Mouse (Mus musculus): Measurements from ENCODE around the gene Hist1h4i. TPM values are rescaled to one million over a fixed set of nuclear protein-coding genes. Genes with fewer than 3 reads are reported as not detected.

Gene Hist1h4i
- polyA plus RNA-seq, 1 experiment from 2014 or later = 20.1 TPM

DNA sequence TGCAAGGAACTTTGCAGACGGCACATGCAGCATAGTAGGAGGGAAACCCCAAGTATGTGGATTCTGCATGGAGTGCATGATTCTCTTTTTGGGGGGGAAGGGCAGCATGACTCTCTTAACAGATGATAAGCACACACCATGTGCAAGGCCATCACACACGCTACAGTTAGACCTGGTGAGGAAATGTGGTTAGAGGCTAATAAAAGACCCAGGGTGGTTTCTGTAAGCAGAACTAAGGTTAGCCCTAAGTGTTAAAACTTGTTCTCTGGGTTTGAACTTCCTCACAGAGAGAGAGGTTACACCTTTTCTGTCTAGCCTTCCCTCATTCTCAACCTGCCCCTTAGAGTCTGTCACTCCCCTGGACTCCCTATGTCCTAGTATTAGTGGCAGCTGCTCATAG, 39.8 kb downstream of the Hist1h4i start:
- no peaks in the 10 kb centered on the region for H3K36me3 ChIP-seq
- H3K4me2 ChIP-seq (replicated peaks) = no peak overlapping the region
- peaks cover 100% of the 10 kb centered on the region for H3K27me3 ChIP-seq
- no peak for ATAC-seq
- WGBS = 65% methylated on average over 2 of the region's 2 CpGs
- peaks cover 10% of the 10 kb centered on the region for H3K4me1 ChIP-seq (replicated peaks)
- no peak overlapping the region for H3K4me3 ChIP-seq (replicated peaks)
- no peak overlapping the region for H3K27ac ChIP-seq
- no peaks in the 10 kb centered on the region for H3K9me3 ChIP-seq
- no peak overlapping the region for H3K9ac ChIP-seq (replicated peaks)

- WGBS = 34% methylated on average over 4 of the region's 4 CpGs
- Histone ChIP-seq H3K36me3 (no peaks in the 10 kb centered on the region), H3K4me3 (replicated peaks) (no peak overlapping the region), H3K27me3 (peaks cover 98% of the 10 kb centered on the region), H3K27ac (no peak overlapping the region), H3K4me2 (replicated peaks) (no peak overlapping the region), H3K9ac (replicated peaks) (no peak overlapping the region), H3K9me3 (no peaks in the 10 kb centered on the region), H3K4me1 (replicated peaks) (peaks cover 8% of the 10 kb centered on the region; the same call in 1 of the 2 replicates)
- no peak for ATAC-seq
These were observed 42.0 kb downstream of the Hist1h4i start for GRCm38 (mm10) chr13:21999147-21999546.

GRCm38 (mm10) chr13:21998412-21998811, 42.8 kb downstream of the Hist1h4i start:
- Histone ChIP-seq H3K4me3 (replicated peaks) (no peak overlapping the region), H3K27me3 (peaks cover 98% of the 10 kb centered on the region), H3K4me1 (replicated peaks) (peaks cover 8% of the 10 kb centered on the region; the same call in 1 of the 2 replicates), H3K9ac (replicated peaks) (no peak overlapping the region), H3K27ac (no peak overlapping the region), H3K36me3 (no peaks in the 10 kb centered on the region), H3K4me2 (replicated peaks) (no peak overlapping the region), H3K9me3 (no peaks in the 10 kb centered on the region)
- WGBS = 19% methylated on average over 3 of the region's 3 CpGs
- no peak for ATAC-seq

DNA sequence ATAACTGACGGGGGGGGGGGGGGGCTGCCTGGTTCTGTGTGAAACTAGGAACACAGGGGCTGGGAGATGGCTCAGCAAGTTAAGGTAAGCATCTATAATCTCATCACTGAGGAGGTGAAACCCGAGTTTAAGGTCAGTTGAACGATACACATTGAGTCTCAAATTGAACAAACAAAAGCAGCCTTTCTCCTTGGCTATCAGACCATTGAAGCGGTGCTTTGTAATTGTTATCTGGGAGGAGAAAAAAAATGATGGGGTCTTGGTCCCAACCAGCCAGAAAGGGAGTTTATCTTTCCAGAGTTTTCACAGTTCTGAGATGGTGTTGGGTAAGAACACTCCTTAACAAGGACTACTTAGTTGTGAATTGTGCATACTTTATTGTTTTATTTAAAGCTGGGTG, 43.3 kb downstream of the Hist1h4i start:
- Histone ChIP-seq H3K9ac (replicated peaks) (no peak overlapping the region), H3K27me3 (peaks cover 95% of the 10 kb centered on the region), H3K9me3 (no peaks in the 10 kb centered on the region), H3K4me1 (replicated peaks) (peaks cover 8% of the 10 kb centered on the region; the same call in 1 of the 2 replicates), H3K4me3 (replicated peaks) (no peak overlapping the region), H3K36me3 (no peaks in the 10 kb centered on the region), H3K27ac (no peak overlapping the region), H3K4me2 (replicated peaks) (no peak overlapping the region)
- 4% methylated on average over 4 of the region's 4 CpGs for WGBS
- ATAC-seq = no peak

- 1% methylated on average over 21 of the region's 21 CpGs for WGBS
- Histone ChIP-seq H3K4me3 (replicated peaks) (peak overlapping the region; percentile 17), H3K4me2 (replicated peaks) (peak overlapping the region; percentile 38)
These were observed 43.9 kb downstream of the Hist1h4i start for GRCm38 (mm10) chr13:21997201-21997820.

DNA sequence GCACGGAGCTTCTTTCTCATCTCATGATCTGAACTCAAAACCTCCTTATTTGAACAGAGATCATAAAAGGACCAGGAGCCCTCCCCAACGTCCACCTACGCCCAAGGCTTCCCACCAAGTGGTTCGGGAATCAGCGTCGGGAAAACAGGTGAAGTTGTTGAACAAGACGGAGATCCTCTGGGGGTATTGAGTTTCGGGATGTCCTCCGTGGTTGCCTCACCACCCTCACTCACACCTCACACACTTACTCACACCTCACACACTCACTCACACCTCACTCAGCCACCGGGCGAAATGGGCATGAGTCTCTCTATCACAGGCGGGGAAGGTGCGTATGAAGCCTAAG, 44.3 kb downstream of the Hist1h4i start:
- H3K36me3 ChIP-seq = no peaks in the 10 kb centered on the region
- H3K4me1 ChIP-seq (replicated peaks) = peaks cover 8% of the 10 kb centered on the region; the same call in 1 of the 2 replicates
- peak overlapping the region; percentile 38 for H3K4me2 ChIP-seq (replicated peaks)
- H3K27ac ChIP-seq = no peak overlapping the region
- no peaks in the 10 kb centered on the region for H3K9me3 ChIP-seq
- no peak for ATAC-seq
- 0% methylated on average over 13 of the region's 13 CpGs for WGBS
- peak overlapping the region; percentile 17 for H3K4me3 ChIP-seq (replicated peaks)
- peaks cover 91% of the 10 kb centered on the region for H3K27me3 ChIP-seq
- no peak overlapping the region for H3K9ac ChIP-seq (replicated peaks)

More at GRCm38 (mm10) chr13:21997201-21997820, 43.9 kb downstream of the Hist1h4i start:
- Histone ChIP-seq H3K36me3 (no peaks in the 10 kb centered on the region), H3K4me1 (replicated peaks) (peaks cover 8% of the 10 kb centered on the region; the same call in 1 of the 2 replicates), H3K27me3 (peaks cover 95% of the 10 kb centered on the region), H3K27ac (no peak overlapping the region), H3K9me3 (no peaks in the 10 kb centered on the region), H3K9ac (replicated peaks) (no peak overlapping the region)
- ATAC-seq = no peak

- WGBS = 1% methylated on average over 12 of the region's 12 CpGs
- H3K4me3 ChIP-seq (replicated peaks) = peak overlapping the region; percentile 31
- H3K4me1 ChIP-seq (replicated peaks) = peaks cover 8% of the 10 kb centered on the region; the same call in 1 of the 2 replicates
- H3K9me3 ChIP-seq = no peaks in the 10 kb centered on the region; the same call in 1 of the 2 replicates
- H3K27ac ChIP-seq = no peak overlapping the region
- no peak for ATAC-seq
- no peak overlapping the region for H3K9ac ChIP-seq (replicated peaks)
- H3K27me3 ChIP-seq = peaks cover 90% of the 10 kb centered on the region
- no peaks in the 10 kb centered on the region for H3K36me3 ChIP-seq
- H3K4me2 ChIP-seq (replicated peaks) = peak overlapping the region; percentile 53
These were observed 44.9 kb downstream of the Hist1h4i start for GRCm38 (mm10) chr13:21996101-21996839.

GRCm38 (mm10) chr13:21995331-21995914, 45.7 kb downstream of the Hist1h4i start:
- peak overlapping the region; percentile 31 for H3K4me3 ChIP-seq (replicated peaks)
- H3K4me1 ChIP-seq (replicated peaks) = peaks cover 8% of the 10 kb centered on the region; the same call in 1 of the 2 replicates
- H3K9ac ChIP-seq (replicated peaks) = no peak overlapping the region
- H3K4me2 ChIP-seq (replicated peaks) = peak overlapping the region; percentile 53
- under 1% methylated on average over 21 of the region's 21 CpGs for WGBS
- peaks cover 90% of the 10 kb centered on the region for H3K27me3 ChIP-seq
- no peaks in the 10 kb centered on the region; the same call in 1 of the 2 replicates for H3K9me3 ChIP-seq
- no peak overlapping the region for H3K27ac ChIP-seq
- ATAC-seq = no peak; the same call in 1 of the 2 replicates
- H3K36me3 ChIP-seq = no peaks in the 10 kb centered on the region

GRCm38 (mm10) chr13:21994896-21995295, 46.3 kb downstream of the Hist1h4i start:
- Histone ChIP-seq H3K4me2 (replicated peaks) (peak overlapping the region; percentile 53), H3K27me3 (peaks cover 87% of the 10 kb centered on the region), H3K36me3 (no peaks in the 10 kb centered on the region), H3K27ac (no peak overlapping the region), H3K4me1 (replicated peaks) (peaks cover 8% of the 10 kb centered on the region; the same call in 1 of the 2 replicates), H3K4me3 (replicated peaks) (peak overlapping the region; percentile 31), H3K9me3 (no peaks in the 10 kb centered on the region; the same call in 1 of the 2 replicates), H3K9ac (replicated peaks) (no peak overlapping the region)
- 4% methylated on average over 8 of the region's 8 CpGs for WGBS
- ATAC-seq = no peak

GRCm38 (mm10) chr13:21993957-21994738, 47.0 kb downstream of the Hist1h4i start:
- Histone ChIP-seq H3K27me3 (peaks cover 83% of the 10 kb centered on the region), H3K9me3 (no peaks in the 10 kb centered on the region; the same call in 1 of the 2 replicates)
- no peak for ATAC-seq

GRCm38 (mm10) chr13:21992550-21992949, 48.6 kb downstream of the Hist1h4i start:
- 82% methylated on average over 5 of the region's 5 CpGs for WGBS
- Histone ChIP-seq H3K27me3 (peaks cover 74% of the 10 kb centered on the region), H3K9ac (replicated peaks) (no peak overlapping the region), H3K9me3 (no peaks in the 10 kb centered on the region; the same call in 1 of the 2 replicates), H3K4me2 (replicated peaks) (no peak overlapping the region), H3K4me3 (replicated peaks) (no peak overlapping the region), H3K4me1 (replicated peaks) (peaks cover 8% of the 10 kb centered on the region; the same call in 1 of the 2 replicates), H3K36me3 (no peaks in the 10 kb centered on the region), H3K27ac (no peak overlapping the region)
- no peak for ATAC-seq

More at GRCm38 (mm10) chr13:21993957-21994738, 47.0 kb downstream of the Hist1h4i start:
- H3K4me2 ChIP-seq (replicated peaks) = no peak overlapping the region
- no peaks in the 10 kb centered on the region for H3K36me3 ChIP-seq
- peaks cover 8% of the 10 kb centered on the region; the same call in 1 of the 2 replicates for H3K4me1 ChIP-seq (replicated peaks)
- under 1% methylated on average over 22 of the region's 22 CpGs for WGBS
- H3K27ac ChIP-seq = no peak overlapping the region
- H3K9ac ChIP-seq (replicated peaks) = no peak overlapping the region
- H3K4me3 ChIP-seq (replicated peaks) = no peak overlapping the region
